Mouse (Mus musculus): ENCODE results near the gene Tex2. TPM values are rescaled to one million over a fixed set of nuclear protein-coding genes. Genes with fewer than 3 reads are reported as not detected.

Gene Tex2
- total and polyA plus RNA-seq, 3 experiments, result 1.6 to 20.0 (median 7.7) TPM

DNA sequence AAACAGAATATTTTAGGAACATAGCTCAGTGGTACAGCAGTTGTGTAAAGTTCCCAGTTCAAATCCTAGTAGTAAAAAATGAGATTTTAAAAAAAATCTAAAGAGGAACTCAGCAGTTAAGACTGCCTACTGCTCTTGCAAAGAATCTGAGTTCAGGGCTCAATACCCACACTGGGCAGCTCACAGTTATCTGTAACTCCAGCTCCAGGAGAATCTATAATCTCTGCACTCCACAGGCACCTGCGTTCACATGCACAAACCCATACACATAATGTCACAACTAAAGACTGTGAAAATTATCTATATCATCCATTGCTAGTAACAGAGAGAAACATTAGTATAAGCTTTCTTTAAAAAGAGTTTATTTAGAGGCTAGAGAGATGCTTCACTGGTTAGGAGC lies 152.6 kb downstream of the Tex2 start:
- ATAC-seq (ENCODE audit: extremely low read depth, insufficient number of reproducible peaks, low FRiP score, poor library complexity, severe bottlenecking) (no peak), DNase-seq (ENCODE audit: low spot score) (no peak)
- no peaks in the 10 kb centered on the region for H3K9me3 ChIP-seq (replicated peaks)
- H3K36me3 ChIP-seq (replicated peaks), result peaks cover 29% of the 10 kb centered on the region
- no peak for TF ChIP-seq GATA2 (IDR thresholded peaks at IDR 0.05; ENCODE audit: borderline replicate concordance, low read depth, low read length)
- TF ChIP-seq POLR2AphosphoS5 (IDR thresholded peaks at IDR 0.05; ENCODE audit: insufficient replicate concordance, low read depth, low read length), result no peak
- no peak for TF ChIP-seq GATA1 (IDR thresholded peaks at IDR 0.05; ENCODE audit: borderline replicate concordance, low read length)
- no peak overlapping the region for H3K4me3 ChIP-seq (ENCODE audit: low read depth, low read length)
- H3K27me3 ChIP-seq (ENCODE audit: insufficient read depth, low read length), result no peaks in the 10 kb centered on the region
- H3K4me1 ChIP-seq (ENCODE audit: insufficient read depth, low read depth, low read length), result peaks cover 66% of the 10 kb centered on the region

GRCm38 (mm10) chr11:106458540-106458939 lies 154.7 kb downstream of the Tex2 start:
- H3K27me3 ChIP-seq (ENCODE audit: insufficient read depth, low read length), result no peaks in the 10 kb centered on the region
- ATAC-seq (ENCODE audit: extremely low read depth, insufficient number of reproducible peaks, low FRiP score, poor library complexity, severe bottlenecking) (peak; percentile 22; the same call in 1 of the 2 replicates), DNase-seq (ENCODE audit: low spot score) (no peak)
- no peak for TF ChIP-seq POLR2AphosphoS5 (IDR thresholded peaks at IDR 0.05; ENCODE audit: insufficient replicate concordance, low read depth, low read length)
- no peak for TF ChIP-seq GATA2 (IDR thresholded peaks at IDR 0.05; ENCODE audit: borderline replicate concordance, low read depth, low read length)
- TF ChIP-seq CTCF (IDR thresholded peaks at IDR 0.05; ENCODE audit: low read depth, low read length), result no peak
- no peak for TF ChIP-seq TAL1 (conservative IDR thresholded peaks at IDR 0.05; ENCODE audit: low read depth, low read length)
- no peak for TF ChIP-seq GATA1 (IDR thresholded peaks at IDR 0.05; ENCODE audit: borderline replicate concordance, low read length)
- peaks cover 45% of the 10 kb centered on the region for H3K4me1 ChIP-seq (ENCODE audit: insufficient read depth, low read depth, low read length)
- H3K9me3 ChIP-seq (replicated peaks), result no peaks in the 10 kb centered on the region
- no peak overlapping the region; the same call in 1 of the 2 replicates for H3K4me3 ChIP-seq (ENCODE audit: low read depth, low read length)
- peaks cover 47% of the 10 kb centered on the region for H3K36me3 ChIP-seq (replicated peaks)

Other genes with a start within 250 kb of the Tex2 start
- gene Prr29, start 248.0 kb downstream of the Tex2 start, total RNA-seq (2014; fragmentation: Nextera tagmentation), result not detected in 2 replicates
- gene Prr29, start 248.0 kb downstream of the Tex2 start, total RNA-seq (2017), result 0.16 and 0.23 TPM in 2 replicates
- 0.07 TPM in 1 of 2 replicates, not detected in the other for gene Prr29, start 248.0 kb downstream of the Tex2 start, polyA plus RNA-seq (2012)
- 3.7 and 10.3 TPM in 2 replicates for gene Icam2, start 225.3 kb downstream of the Tex2 start, total RNA-seq (2014; fragmentation: Nextera tagmentation)
- gene Icam2, start 225.3 kb downstream of the Tex2 start, total RNA-seq (2017), result 42.6 and 53.8 TPM in 2 replicates
- 2.1 and 3.4 TPM in 2 replicates for gene Icam2, start 225.3 kb downstream of the Tex2 start, polyA plus RNA-seq (2012)
- 44.5 and 47.7 TPM in 2 replicates for gene Ern1, start 125.6 kb downstream of the Tex2 start, total RNA-seq (2014; fragmentation: Nextera tagmentation)
- 11.5 and 14.9 TPM in 2 replicates for gene Ern1, start 125.6 kb downstream of the Tex2 start, total RNA-seq (2017)
- gene Ern1, start 125.6 kb downstream of the Tex2 start, polyA plus RNA-seq (2012), result 10.9 and 11.0 TPM in 2 replicates
- gene Pecam1, start 137.2 kb upstream of the Tex2 start, total RNA-seq (2014; fragmentation: Nextera tagmentation), result 0.24 TPM in 1 of 2 replicates, not detected in the other
- 0.70 and 0.93 TPM in 2 replicates for gene Pecam1, start 137.2 kb upstream of the Tex2 start, total RNA-seq (2017)
- gene Pecam1, start 137.2 kb upstream of the Tex2 start, polyA plus RNA-seq (2012), result not detected in 2 replicates
- gene Milr1, start 137.8 kb upstream of the Tex2 start, total RNA-seq (2014; fragmentation: Nextera tagmentation), result not detected in 2 replicates
- 0.33 and 0.87 TPM in 2 replicates for gene Milr1, start 137.8 kb upstream of the Tex2 start, total RNA-seq (2017)
- 0.05 TPM in 1 of 2 replicates, not detected in the other for gene Milr1, start 137.8 kb upstream of the Tex2 start, polyA plus RNA-seq (2012)
- 9.6 and 10.3 TPM in 2 replicates for gene Polg2, start 166.1 kb upstream of the Tex2 start, total RNA-seq (2014; fragmentation: Nextera tagmentation)
- gene Polg2, start 166.1 kb upstream of the Tex2 start, total RNA-seq (2017), result 6.9 and 8.5 TPM in 2 replicates
- gene Polg2, start 166.1 kb upstream of the Tex2 start, polyA plus RNA-seq (2012), result 2.0 and 2.7 TPM in 2 replicates
- 765 and 864 TPM in 2 replicates for gene Ddx5, start 175.8 kb upstream of the Tex2 start, total RNA-seq (2014; fragmentation: Nextera tagmentation)
- 782 and 866 TPM in 2 replicates for gene Ddx5, start 175.8 kb upstream of the Tex2 start, total RNA-seq (2017)
- 2,578 and 3,923 TPM in 2 replicates for gene Ddx5, start 175.8 kb upstream of the Tex2 start, polyA plus RNA-seq (2012)
- gene Cep95, start 175.8 kb upstream of the Tex2 start, total RNA-seq (2014; fragmentation: Nextera tagmentation), result 37.1 and 39.8 TPM in 2 replicates
- gene Cep95, start 175.8 kb upstream of the Tex2 start, total RNA-seq (2017), result 19.3 and 23.8 TPM in 2 replicates
- 2.0 and 3.1 TPM in 2 replicates for gene Cep95, start 175.8 kb upstream of the Tex2 start, polyA plus RNA-seq (2012)

Data from G1E (cell line).